Mouse (Mus musculus) intestine, embryonic 16.5 days (tissue): ENCODE measurements around the gene Sertad1. TPM values are rescaled to one million over a fixed set of nuclear protein-coding genes. Genes with fewer than 3 reads are reported as not detected.
"Not testable (repeated sequence)": the region's sequence is repeated elsewhere in the genome, so short reads cannot be mapped to it uniquely, and the experiment has no call there.

Source experiments
- ATAC-seq: fragments of 200-750 bp; cut with Nextera tagmentation; 2 replicates; pipeline ENCODE4 v1.8.0; 2017; ENCODE audit warnings: moderate TSS enrichment, moderate library complexity
- H3K27ac ChIP-seq: fragments of 300-500 bp; sonication (generic); 2 replicates; pipeline ENCODE4 v1.5.1; 2014; ENCODE audit warnings: mild to moderate bottlenecking, low read length
- H3K27me3 ChIP-seq: fragments of 300-500 bp; sonication (generic); replicated peaks from 2 replicates; pipeline ENCODE4 v1.6.1; 2014; ENCODE audit warnings: low read length, control low read depth, mixed read lengths; ENCODE audit not compliant: control insufficient read depth, insufficient read depth
- H3K36me3 ChIP-seq: fragments of 300-500 bp; sonication (generic); 2 replicates; pipeline ENCODE4 v1.6.1; 2014; ENCODE audit warnings: low read length, control low read depth; ENCODE audit not compliant: control insufficient read depth, insufficient read depth
- H3K4me1 ChIP-seq: fragments of 300-500 bp; sonication (generic); 2 replicates; pipeline ENCODE4 v1.6.1; 2014; ENCODE audit warnings: low read length, control low read depth, mixed read lengths; ENCODE audit not compliant: control insufficient read depth, insufficient read depth
- H3K4me2 ChIP-seq: fragments of 300-500 bp; sonication (generic); 2 replicates; pipeline ENCODE4 v1.6.1; 2014; ENCODE audit warnings: low read depth, low read length, control low read depth
- H3K4me3 ChIP-seq: fragments of 300-500 bp; sonication (generic); 2 replicates; pipeline ENCODE4 v1.5.1; 2014; ENCODE audit warnings: mild to moderate bottlenecking, low read length
- H3K9ac ChIP-seq: fragments of 300-500 bp; sonication (generic); 2 replicates; pipeline ENCODE4 v1.6.1; 2014; ENCODE audit warnings: low read depth, low read length
- H3K9me3 ChIP-seq: fragments of 300-500 bp; sonication (generic); 2 replicates; pipeline ENCODE4 v1.6.1; 2016; ENCODE audit warnings: low read length, control low read depth; ENCODE audit not compliant: control insufficient read depth
- WGBS: fragments of 180-500 bp; shearing (Covaris S2); extraction: QIAGEN DNeasy Blood & Tissue Kit; methylation state at CpG from one replicate; pipeline ENCODE4 v1.1.7; 2014; 5-methylcytosine and 5-hydroxymethylcytosine counted together
- polyA plus RNA-seq: library from polyadenylated mRNA; unstranded; fragments of >200 nt; fragmentation: Nextera tagmentation; extraction: Ambion mirVana; gene quantifications from 2 replicates; pipeline ENCODE4 v1.2.1, GENCODE M21; 2015

The Sertad1 gene
- polyA plus RNA-seq, 1 experiment from 2014 or later: 43.4 TPM

- Histone ChIP-seq H3K36me3 (0 out of 2 replicates have a peak, but pooled peaks cover 3% of the 10 kb centered on the region), H3K9me3 (no peaks in the 10 kb centered on the region), H3K9ac (peak overlapping the region; percentile 69), H3K27ac (peak overlapping the region; percentile 95), H3K4me1 (peaks cover 35% of the 10 kb centered on the region), H3K27me3 (no peaks in the 10 kb centered on the region), H3K4me3 (peak overlapping the region; percentile 49), H3K4me2 (peak overlapping the region; percentile 61)
- WGBS: under 1% methylated on average over 29 of the region's 33 CpGs
- ATAC-seq: peak; percentile 87
Observed at GRCm38 (mm10) chr7:27490543-27491329, 4.0 kb downstream of the Sertad1 start.

DNA sequence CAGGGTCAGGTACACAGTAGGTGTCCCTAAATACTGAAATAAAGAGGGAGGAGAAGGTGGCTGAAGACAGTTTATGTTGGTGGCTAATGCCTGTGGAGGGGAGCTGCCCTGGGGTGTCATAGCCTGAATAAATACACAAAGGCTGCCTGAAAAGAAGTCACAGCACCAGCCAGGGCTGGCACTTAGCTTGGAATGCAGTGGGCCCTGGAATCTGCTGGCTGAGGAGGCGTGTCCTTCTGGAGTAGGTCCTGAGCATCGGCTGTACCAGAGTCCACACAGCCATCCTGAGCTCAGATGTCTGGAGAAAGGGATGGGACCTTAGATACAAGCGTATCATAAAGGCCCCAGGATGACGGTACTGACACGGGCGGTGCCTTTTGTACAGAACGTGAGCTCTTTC is 5.1 kb downstream of the Sertad1 start:
- no peaks in the 10 kb centered on the region for H3K9me3 ChIP-seq
- no peak overlapping the region for H3K4me3 ChIP-seq
- H3K4me1 ChIP-seq: peaks cover 34% of the 10 kb centered on the region
- no peak overlapping the region for H3K4me2 ChIP-seq
- H3K36me3 ChIP-seq: 0 out of 2 replicates have a peak, but pooled peaks cover 3% of the 10 kb centered on the region
- H3K9ac ChIP-seq: no peak overlapping the region
- WGBS: 63% methylated on average over 7 of the region's 7 CpGs
- H3K27ac ChIP-seq: 0 out of 2 replicates have a peak overlapping the region, but pooled peaks have one; percentile 1
- H3K27me3 ChIP-seq: no peaks in the 10 kb centered on the region
- ATAC-seq: no peak

DNA sequence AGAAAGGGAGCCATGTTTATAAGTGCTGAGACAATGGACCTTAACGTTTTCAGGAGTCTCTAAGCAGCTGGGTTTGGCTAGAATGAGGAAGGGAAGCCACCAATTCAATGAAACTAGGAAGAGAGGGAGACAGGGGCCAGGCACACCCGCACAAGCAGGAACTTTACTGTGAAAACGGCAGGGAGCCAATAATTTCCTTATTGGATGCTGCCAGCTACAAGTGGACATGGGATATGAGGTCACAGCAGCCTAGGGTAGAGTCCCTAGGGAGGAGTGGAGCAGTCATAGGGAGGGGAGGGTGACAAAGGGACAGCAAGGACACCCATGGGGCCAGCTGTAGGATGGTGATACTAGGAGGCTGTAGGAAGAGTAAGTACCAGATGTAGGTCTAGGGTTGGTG is 6.3 kb downstream of the Sertad1 start:
- no peaks in the 10 kb centered on the region for H3K27me3 ChIP-seq
- WGBS: 49% methylated on average over 3 of the region's 3 CpGs
- H3K9me3 ChIP-seq: no peaks in the 10 kb centered on the region
- no peak overlapping the region for H3K4me2 ChIP-seq
- H3K27ac ChIP-seq: no peak overlapping the region
- H3K4me3 ChIP-seq: no peak overlapping the region
- no peak for ATAC-seq
- 0 out of 2 replicates have a peak, but pooled peaks cover 3% of the 10 kb centered on the region for H3K36me3 ChIP-seq
- peaks cover 33% of the 10 kb centered on the region for H3K4me1 ChIP-seq
- H3K9ac ChIP-seq: no peak overlapping the region

GRCm38 (mm10) chr7:27493450-27493849 is 6.7 kb downstream of the Sertad1 start:
- Histone ChIP-seq H3K4me2 (no peak overlapping the region), H3K27ac (no peak overlapping the region)
- no peak for ATAC-seq

DNA sequence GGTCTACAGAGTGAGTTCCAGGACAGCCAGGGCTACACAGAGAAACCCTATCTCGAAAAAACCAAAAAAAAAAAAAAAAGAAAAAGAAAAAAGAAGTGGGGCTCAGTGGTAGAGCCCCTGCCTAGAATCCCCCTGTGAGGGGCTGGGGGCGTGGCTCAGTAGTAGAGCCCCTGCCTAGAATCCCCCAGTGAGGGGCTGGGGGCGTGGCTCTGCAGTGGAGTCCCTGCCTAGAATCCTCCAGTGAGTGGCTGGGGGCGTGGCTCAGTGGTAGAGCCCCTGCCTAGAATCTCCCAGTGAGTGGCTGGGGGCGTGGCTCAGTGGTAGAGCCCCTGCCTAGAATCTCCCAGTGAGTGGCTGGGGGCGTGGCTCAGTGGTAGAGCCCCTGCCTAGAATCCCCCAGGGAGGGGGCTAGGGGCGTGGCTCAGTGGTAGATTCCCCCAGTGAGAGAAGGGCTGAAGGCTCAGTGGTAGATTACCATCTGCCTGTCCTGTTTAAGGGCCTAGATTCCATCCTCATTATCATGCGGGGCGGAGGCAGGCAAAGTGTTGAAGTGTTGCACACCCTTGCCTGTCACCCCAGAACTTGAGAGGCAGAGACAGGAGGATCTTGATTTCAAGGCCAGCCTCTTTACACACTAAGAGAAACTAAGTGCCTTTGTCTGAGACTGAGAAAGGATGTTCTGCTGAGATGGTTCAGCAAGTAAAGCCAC is 8.1 kb downstream of the Sertad1 start:
- H3K9me3 ChIP-seq, H3K9ac ChIP-seq, H3K36me3 ChIP-seq, H3K4me2 ChIP-seq, H3K27me3 ChIP-seq, H3K4me3 ChIP-seq, H3K27ac ChIP-seq, ATAC-seq: not testable (repeated sequence)
- WGBS: 89% methylated on average over 9 of the region's 9 CpGs
- H3K4me1 ChIP-seq: peaks cover 20% of the 10 kb centered on the region

More at GRCm38 (mm10) chr7:27493450-27493849, 6.7 kb downstream of the Sertad1 start:
- 0 out of 2 replicates have a peak, but pooled peaks cover 3% of the 10 kb centered on the region for H3K36me3 ChIP-seq
- H3K4me3 ChIP-seq: no peak overlapping the region
- H3K27me3 ChIP-seq: no peaks in the 10 kb centered on the region
- H3K9me3 ChIP-seq: no peaks in the 10 kb centered on the region
- no peak overlapping the region for H3K9ac ChIP-seq
- peaks cover 28% of the 10 kb centered on the region for H3K4me1 ChIP-seq
- 88% methylated on average over 5 of the region's 5 CpGs for WGBS

GRCm38 (mm10) chr7:27499036-27499435 is 12.3 kb downstream of the Sertad1 start, which contains the start of gene Prx:
Prx (plus strand) TSS chr7:27499324.
- H3K27me3 ChIP-seq: no peaks in the 10 kb centered on the region
- no peak within 1 kb of the TSS for H3K4me3 ChIP-seq
- H3K4me2 ChIP-seq: no peak within 1 kb of the TSS
- H3K9me3 ChIP-seq: no peaks in the 10 kb centered on the region
- no peak within 1 kb of the TSS for H3K9ac ChIP-seq
- H3K27ac ChIP-seq: no peak within 1 kb of the TSS
- no peaks in the 10 kb centered on the region for H3K36me3 ChIP-seq
- H3K4me1 ChIP-seq: no peaks in the 10 kb centered on the region
- no peak for ATAC-seq
- 39% methylated on average over 3 of the region's 3 CpGs for WGBS

GRCm38 (mm10) chr7:27501620-27502019 is 14.9 kb downstream of the Sertad1 start:
- peaks cover 5% of the 10 kb centered on the region for H3K4me1 ChIP-seq
- ATAC-seq: no peak
- no peak overlapping the region for H3K4me3 ChIP-seq
- H3K9ac ChIP-seq: no peak overlapping the region
- no peaks in the 10 kb centered on the region for H3K36me3 ChIP-seq
- no peak overlapping the region for H3K27ac ChIP-seq
- no peak overlapping the region for H3K4me2 ChIP-seq
- no peaks in the 10 kb centered on the region for H3K9me3 ChIP-seq
- no peaks in the 10 kb centered on the region for H3K27me3 ChIP-seq
- WGBS: 48% methylated on average over 4 of the region's 4 CpGs

DNA sequence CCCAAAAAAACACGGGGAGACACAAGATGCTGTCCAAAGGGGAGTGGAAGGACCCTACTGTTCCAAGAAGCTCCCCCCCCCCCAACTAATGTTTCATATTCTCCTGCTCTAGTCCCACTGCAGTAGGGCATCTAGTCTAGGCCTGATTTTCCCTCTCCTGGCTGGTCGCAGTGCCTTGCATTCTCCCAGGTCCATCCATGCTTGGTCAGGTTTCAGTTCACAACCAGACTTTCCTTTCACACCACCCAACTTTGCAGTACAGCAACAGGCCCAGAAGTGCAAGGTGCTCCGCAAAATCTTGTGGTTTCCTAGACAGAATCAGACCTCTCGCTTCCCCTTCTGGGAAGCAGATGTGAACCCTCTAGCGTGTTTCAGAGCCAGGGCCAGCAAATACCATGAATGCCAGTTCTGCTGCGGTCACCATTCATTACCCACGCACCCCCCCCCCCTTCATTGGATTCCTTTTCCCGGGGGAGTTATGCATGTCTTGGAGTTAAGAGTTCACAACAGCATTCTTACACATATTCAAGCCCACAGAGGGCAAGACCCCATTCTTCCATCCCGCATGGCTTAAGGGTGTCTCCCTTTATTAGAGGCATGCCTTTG is 20.2 kb downstream of the Sertad1 start:
- peak overlapping the region; percentile 44 for H3K9ac ChIP-seq
- no peaks in the 10 kb centered on the region for H3K36me3 ChIP-seq
- peak overlapping the region; percentile 69 for H3K4me3 ChIP-seq
- peaks cover 13% of the 10 kb centered on the region for H3K4me1 ChIP-seq
- WGBS: 29% methylated on average over 9 of the region's 9 CpGs
- no peak for ATAC-seq
- peak overlapping the region; percentile 59 for H3K4me2 ChIP-seq
- H3K27ac ChIP-seq: peak overlapping the region; percentile 100
- H3K27me3 ChIP-seq: no peaks in the 10 kb centered on the region
- no peaks in the 10 kb centered on the region for H3K9me3 ChIP-seq
